Mouse (Mus musculus) embryonic facial prominence, embryonic 12.5 days (tissue): ENCODE results near the gene Cend1. TPM values are rescaled to one million over a fixed set of nuclear protein-coding genes. Genes with fewer than 3 reads are reported as not detected.
A peak's percentile ranks its signal among the peaks of the same experiment; 100 is the strongest.

Experiments used
- ATAC-seq: fragments of 200-750 bp; cut with Nextera tagmentation; 2 replicates; pipeline ENCODE4 v1.8.0; 2017; ENCODE audit not compliant: insufficient number of reproducible peaks, insufficient read depth, low FRiP score, low TSS enrichment
- H3K27ac ChIP-seq: fragments of 300-500 bp; sonication (generic); 2 replicates; pipeline ENCODE4 v1.5.1; 2016; ENCODE audit warnings: mild to moderate bottlenecking
- H3K27me3 ChIP-seq: fragments of 300-500 bp; sonication (generic); 2 replicates; pipeline ENCODE4 v1.6.1; 2016; ENCODE audit warnings: mild to moderate bottlenecking, moderate library complexity
- H3K36me3 ChIP-seq: fragments of 300-500 bp; sonication (generic); 2 replicates; pipeline ENCODE4 v1.6.1; 2016; ENCODE audit warnings: mild to moderate bottlenecking
- H3K4me1 ChIP-seq: fragments of 300-500 bp; sonication (generic); 2 replicates; pipeline ENCODE4 v1.6.1; 2016
- H3K4me2 ChIP-seq: fragments of 300-500 bp; sonication (generic); replicated peaks from 2 replicates; pipeline ENCODE4 v1.6.1; 2016; ENCODE audit warnings: mild to moderate bottlenecking, moderate library complexity
- H3K4me3 ChIP-seq: fragments of 300-500 bp; sonication (generic); 2 replicates; pipeline ENCODE4 v1.5.1; 2016; ENCODE audit warnings: mild to moderate bottlenecking
- H3K9ac ChIP-seq: fragments of 300-500 bp; sonication (generic); 2 replicates; pipeline ENCODE4 v1.6.1; 2016; ENCODE audit warnings: mild to moderate bottlenecking, moderate library complexity
- H3K9me3 ChIP-seq: fragments of 300-500 bp; sonication (generic); 2 replicates; pipeline ENCODE4 v1.6.1; 2016; ENCODE audit warnings: mild to moderate bottlenecking, moderate library complexity
- WGBS: fragments of 180-500 bp; shearing (Covaris S2); methylation state at CpG from one replicate; pipeline ENCODE4 v1.1.7; 2016; 5-methylcytosine and 5-hydroxymethylcytosine counted together
- polyA plus RNA-seq: library from polyadenylated mRNA; unstranded; fragments of >200 nt; fragmentation: Nextera tagmentation; extraction: Ambion mirVana; gene quantifications from 2 replicates; pipeline ENCODE4 v1.2.1, GENCODE M21; 2016

Cend1 gene
- polyA plus RNA-seq, 1 experiment from 2014 or later, result 7.4 TPM

- H3K4me1 ChIP-seq, result peaks cover 50% of the 10 kb centered on the region
- H3K4me3 ChIP-seq, result no peak overlapping the region
- WGBS, result 84% methylated on average over 6 of the region's 6 CpGs
- no peak overlapping the region for H3K9ac ChIP-seq
- no peak overlapping the region for H3K27ac ChIP-seq
- no peak for ATAC-seq
- H3K9me3 ChIP-seq, result no peaks in the 10 kb centered on the region
- no peaks in the 10 kb centered on the region for H3K27me3 ChIP-seq
- peaks cover 37% of the 10 kb centered on the region for H3K36me3 ChIP-seq
- no peak overlapping the region for H3K4me2 ChIP-seq
Observed at GRCm38 (mm10) chr7:141432741-141433516, 3.6 kb upstream of the Cend1 start.

DNA sequence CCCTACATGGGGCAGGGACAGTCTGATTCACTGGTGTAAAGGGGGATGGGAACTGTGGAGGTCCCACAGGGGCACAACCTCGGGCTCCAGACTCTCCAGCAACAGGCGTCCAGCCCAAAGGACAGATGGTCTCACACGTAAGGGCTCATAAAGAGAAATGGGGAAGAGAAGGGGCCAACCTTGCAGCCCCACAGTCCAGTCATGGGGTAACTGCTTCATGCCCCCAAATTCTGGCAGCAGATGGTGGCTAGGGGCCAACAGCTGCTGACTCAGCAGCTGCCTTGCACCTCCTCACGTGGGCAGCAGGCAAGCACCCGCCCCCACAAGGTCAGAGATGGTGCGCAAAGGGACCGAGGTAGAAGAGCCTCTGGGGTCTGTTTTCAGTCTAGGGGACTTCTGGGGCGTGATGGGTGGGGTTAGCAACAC, 2.9 kb upstream of the Cend1 start:
- H3K4me3 ChIP-seq, result no peak overlapping the region
- 88% methylated on average over 8 of the region's 8 CpGs for WGBS
- peaks cover 48% of the 10 kb centered on the region for H3K4me1 ChIP-seq
- no peak for ATAC-seq
- H3K36me3 ChIP-seq, result peaks cover 37% of the 10 kb centered on the region
- H3K27ac ChIP-seq, result no peak overlapping the region
- H3K9ac ChIP-seq, result no peak overlapping the region
- no peaks in the 10 kb centered on the region for H3K9me3 ChIP-seq
- no peaks in the 10 kb centered on the region for H3K27me3 ChIP-seq
- H3K4me2 ChIP-seq, result no peak overlapping the region

GRCm38 (mm10) chr7:141431434-141432185, 2.3 kb upstream of the Cend1 start:
- Histone ChIP-seq H3K36me3 (peaks cover 37% of the 10 kb centered on the region), H3K27ac (no peak overlapping the region), H3K9me3 (no peaks in the 10 kb centered on the region), H3K9ac (no peak overlapping the region), H3K4me1 (peaks cover 43% of the 10 kb centered on the region), H3K4me3 (no peak overlapping the region), H3K27me3 (no peaks in the 10 kb centered on the region), H3K4me2 (no peak overlapping the region)
- no peak for ATAC-seq
- WGBS, result 96% methylated on average over 19 of the region's 19 CpGs

GRCm38 (mm10) chr7:141430585-141431240, 1.4 kb upstream of the Cend1 start:
- H3K4me1 ChIP-seq, result peaks cover 35% of the 10 kb centered on the region
- no peak for ATAC-seq
- no peak overlapping the region for H3K4me3 ChIP-seq
- WGBS, result 93% methylated on average over 9 of the region's 9 CpGs
- no peak overlapping the region for H3K9ac ChIP-seq
- no peaks in the 10 kb centered on the region for H3K27me3 ChIP-seq
- peaks cover 37% of the 10 kb centered on the region for H3K36me3 ChIP-seq
- H3K4me2 ChIP-seq, result no peak overlapping the region
- H3K27ac ChIP-seq, result no peak overlapping the region; the same call in 1 of the 2 replicates
- no peaks in the 10 kb centered on the region for H3K9me3 ChIP-seq

- no peak overlapping the region for H3K9ac ChIP-seq
- H3K27ac ChIP-seq, result peak overlapping the region; percentile 43; the same call in 1 of the 2 replicates
- no peak for ATAC-seq
Observed at GRCm38 (mm10) chr7:141429840-141430584, 721 bp upstream of the Cend1 start.

DNA sequence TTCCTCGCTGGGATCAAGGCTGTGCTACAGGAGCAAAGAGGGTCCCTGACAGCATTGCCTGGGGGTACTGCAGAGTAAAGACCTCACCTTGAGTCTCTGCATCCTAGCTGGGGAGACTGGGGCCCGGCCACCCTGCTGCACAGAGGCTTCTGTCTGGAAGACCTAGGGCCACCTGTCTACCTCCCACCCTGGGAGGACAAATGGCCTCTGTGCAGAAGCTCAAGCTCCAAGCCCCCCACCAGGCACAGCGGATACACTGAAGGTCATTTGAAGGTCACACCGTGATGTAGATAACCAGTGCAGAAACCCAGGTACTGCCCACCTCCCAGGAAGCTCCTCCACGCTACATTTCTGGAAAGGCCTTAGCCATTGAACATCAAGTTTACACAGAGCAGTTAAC, 590 bp downstream of the Cend1 start:
- Histone ChIP-seq H3K9me3 (no peaks in the 10 kb centered on the region), H3K27ac (no peak overlapping the region), H3K4me1 (peaks cover 17% of the 10 kb centered on the region), H3K27me3 (no peaks in the 10 kb centered on the region), H3K36me3 (peaks cover 35% of the 10 kb centered on the region), H3K4me3 (peak overlapping the region; percentile 25), H3K4me2 (peak overlapping the region; percentile 49), H3K9ac (no peak overlapping the region)
- no peak for ATAC-seq
- 57% methylated on average over 5 of the region's 5 CpGs for WGBS

More at GRCm38 (mm10) chr7:141429840-141430584, 721 bp upstream of the Cend1 start:
- Histone ChIP-seq H3K4me3 (no peak overlapping the region), H3K9me3 (no peaks in the 10 kb centered on the region), H3K4me1 (peaks cover 30% of the 10 kb centered on the region), H3K4me2 (peak overlapping the region; percentile 49; the same call in 1 of the 2 replicates), H3K36me3 (peaks cover 37% of the 10 kb centered on the region), H3K27me3 (no peaks in the 10 kb centered on the region)
- 63% methylated on average over 9 of the region's 9 CpGs for WGBS

- no peaks in the 10 kb centered on the region for H3K27me3 ChIP-seq
- no peak overlapping the region for H3K9ac ChIP-seq
- no peak overlapping the region for H3K27ac ChIP-seq
- H3K36me3 ChIP-seq, result peaks cover 22% of the 10 kb centered on the region
- peaks cover 15% of the 10 kb centered on the region for H3K4me1 ChIP-seq
- no peak overlapping the region for H3K4me3 ChIP-seq
- H3K4me2 ChIP-seq, result no peak overlapping the region
- no peak for ATAC-seq
- 77% methylated on average over 12 of the region's 12 CpGs for WGBS
- no peaks in the 10 kb centered on the region for H3K9me3 ChIP-seq
Observed at GRCm38 (mm10) chr7:141426948-141427730, 2.2 kb downstream of the Cend1 start.

DNA sequence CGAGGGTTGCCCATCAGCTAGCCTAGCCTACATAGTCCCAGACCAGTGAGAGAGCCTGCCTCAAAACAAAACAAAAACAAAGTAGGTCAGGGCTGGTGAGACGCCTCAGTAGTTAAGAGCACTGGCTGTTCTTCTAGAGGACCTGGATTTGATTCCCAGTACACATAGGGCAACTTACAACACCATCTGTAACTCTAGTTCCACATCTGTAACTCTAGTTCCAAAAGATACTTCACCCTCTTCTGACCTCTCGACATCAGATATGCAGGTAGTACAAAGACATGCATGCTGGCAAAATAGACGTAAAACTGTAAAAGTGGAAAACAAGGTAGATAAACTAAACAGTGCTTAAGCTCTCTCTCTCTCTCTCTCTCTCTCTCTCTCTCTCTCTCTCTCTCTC, 5.5 kb downstream of the Cend1 start:
- WGBS, result 63% methylated on average over 4 of the region's 4 CpGs
- no peak for ATAC-seq
- Histone ChIP-seq H3K4me1 (0 out of 2 replicates have a peak, but pooled peaks cover 4% of the 10 kb centered on the region), H3K27me3 (no peaks in the 10 kb centered on the region), H3K9me3 (no peaks in the 10 kb centered on the region), H3K4me3 (no peak overlapping the region), H3K27ac (no peak overlapping the region), H3K9ac (no peak overlapping the region), H3K4me2 (no peak overlapping the region), H3K36me3 (no peaks in the 10 kb centered on the region)

GRCm38 (mm10) chr7:141420030-141420702, 9.1 kb downstream of the Cend1 start:
- Histone ChIP-seq H3K27ac (no peak overlapping the region), H3K4me2 (no peak overlapping the region), H3K36me3 (no peaks in the 10 kb centered on the region), H3K4me3 (no peak overlapping the region), H3K27me3 (no peaks in the 10 kb centered on the region), H3K9ac (no peak overlapping the region), H3K4me1 (no peaks in the 10 kb centered on the region), H3K9me3 (no peaks in the 10 kb centered on the region)
- ATAC-seq, result no peak
- 78% methylated on average over 9 of the region's 9 CpGs for WGBS

DNA sequence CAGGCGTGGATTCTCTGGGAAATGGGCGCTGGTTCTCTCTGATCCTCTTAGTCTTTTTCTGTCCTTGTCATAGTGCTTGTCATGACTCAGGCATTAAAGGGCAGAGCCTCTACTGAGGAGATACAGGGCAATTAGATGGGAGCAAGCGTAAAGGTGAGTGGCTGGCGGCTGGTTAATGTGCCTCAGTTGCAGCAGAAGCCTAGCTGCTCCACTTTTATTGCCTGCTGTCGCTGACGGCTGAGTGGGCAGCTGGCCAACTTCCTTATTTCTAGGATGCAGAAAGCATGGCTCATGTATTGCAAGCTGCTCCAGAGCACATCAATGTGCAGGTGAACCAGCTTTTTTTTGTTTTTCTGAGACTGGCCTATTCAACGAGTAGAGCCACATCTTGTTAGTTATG, 10.3 kb downstream of the Cend1 start:
- no peaks in the 10 kb centered on the region for H3K27me3 ChIP-seq
- ATAC-seq, result no peak
- no peak overlapping the region for H3K9ac ChIP-seq
- H3K36me3 ChIP-seq, result no peaks in the 10 kb centered on the region
- H3K9me3 ChIP-seq, result no peaks in the 10 kb centered on the region
- WGBS, result 76% methylated on average over 7 of the region's 7 CpGs
- H3K4me1 ChIP-seq, result no peaks in the 10 kb centered on the region
- no peak overlapping the region for H3K27ac ChIP-seq
- no peak overlapping the region for H3K4me2 ChIP-seq
- H3K4me3 ChIP-seq, result no peak overlapping the region
